Comparison of ENCODE assay signal across 10 mouse cellular contexts in genomic region chr10:62509032-62509656, GRCm38 (mm10). TPM values are rescaled to one million over a fixed set of nuclear protein-coding genes. Genes with fewer than 3 reads are reported as not detected.
DNase-seq lines count a peak whose midpoint lies in the region; ATAC-seq and TF ChIP-seq lines count a peak whose summit lies in the region.
"Had no signal": no experiment of that assay in that cellular context is flagged by ENCODE, and none has a peak within 500 bp of the region (broad histone marks: within the 10 kb centered on the region; RNA-seq: fewer than 3 reads in every experiment).

No protein-coding gene starts in this region.

- H3K9ac ChIP-seq in heart, embryonic 11.5 days (ENCODE audit: low read depth, low read length) = no peak overlapping the region
- no peak overlapping the region for H3K9ac ChIP-seq in liver, embryonic 13.5 days
- no peak overlapping the region for H3K9ac ChIP-seq in midbrain, embryonic 14.5 days (replicated peaks; ENCODE audit: low read length)
- H3K9ac ChIP-seq: forebrain, postnatal 0 days; neural tube, embryonic 15.5 days had no signal

- TF ChIP-seq POLR2A in lung, adult 2 months (IDR thresholded peaks at IDR 0.05; ENCODE audit: borderline replicate concordance, extremely low read depth, low read depth, low read length) = no peak

- peak overlapping the region; percentile 75 for H3K4me2 ChIP-seq in heart, embryonic 11.5 days
- peak overlapping the region; percentile 80 for H3K4me2 ChIP-seq in liver, embryonic 13.5 days
- no peak overlapping the region for H3K4me2 ChIP-seq in midbrain, embryonic 14.5 days (ENCODE audit: low read length)

- no peak for ATAC-seq in heart, embryonic 11.5 days (replicated peaks; ENCODE audit: insufficient number of reproducible peaks, low FRiP score, low TSS enrichment)
- no peak for ATAC-seq in liver, embryonic 13.5 days (ENCODE audit: low read depth)
- peak; percentile 31 for ATAC-seq in neutrophil, adult 5-6 weeks (ENCODE audit: extremely low read depth, insufficient number of reproducible peaks, low FRiP score, poor library complexity, severe bottlenecking)
- ATAC-seq in midbrain, embryonic 14.5 days (ENCODE audit: low FRiP score, low TSS enrichment) = no peak
- ATAC-seq: forebrain, postnatal 0 days had no signal

- no peak for TF ChIP-seq CTCF in lung, adult 2 months (IDR thresholded peaks at IDR 0.05; ENCODE audit: insufficient read depth, low read length)

- H3K9me3 ChIP-seq in heart, embryonic 11.5 days (replicated peaks; ENCODE audit: control insufficient read depth, low read length) = no peaks in the 10 kb centered on the region
- no peaks in the 10 kb centered on the region for H3K9me3 ChIP-seq in liver, embryonic 13.5 days (replicated peaks)
- H3K9me3 ChIP-seq in midbrain, embryonic 14.5 days (ENCODE audit: control insufficient read depth, low read length) = no peaks in the 10 kb centered on the region
- H3K9me3 ChIP-seq: neural tube, embryonic 15.5 days had no signal

- H3K27ac ChIP-seq in heart, embryonic 11.5 days (ENCODE audit: low read depth, low read length) = no peak overlapping the region
- 0 out of 2 replicates have a peak overlapping the region, but pooled peaks have one; percentile 51 for H3K27ac ChIP-seq in liver, embryonic 13.5 days
- H3K27ac ChIP-seq in midbrain, embryonic 14.5 days (replicated peaks; ENCODE audit: low read depth, low read length) = no peak overlapping the region
- H3K27ac ChIP-seq: neural tube, embryonic 15.5 days had no signal

- no peaks in the 10 kb centered on the region for H3K36me3 ChIP-seq in heart, embryonic 11.5 days (ENCODE audit: control insufficient read depth, insufficient read depth, low read length)
- no peaks in the 10 kb centered on the region for H3K36me3 ChIP-seq in liver, embryonic 13.5 days
- H3K36me3 ChIP-seq in midbrain, embryonic 14.5 days (ENCODE audit: control insufficient read depth, insufficient read depth, low read length) = no peaks in the 10 kb centered on the region
- H3K36me3 ChIP-seq: neural tube, embryonic 15.5 days had no signal

- 52% methylated on average over 11 of the region's 11 CpGs for WGBS in heart, embryonic 11.5 days (ENCODE audit: insufficient replicate concordance)
- 44% methylated on average over 11 of the region's 11 CpGs for WGBS in lung, adult 2 months
- 37% methylated on average over 11 of the region's 11 CpGs for WGBS in liver, embryonic 13.5 days (ENCODE audit: insufficient replicate concordance)
- 70% methylated on average over 11 of the region's 11 CpGs for WGBS in midbrain, embryonic 14.5 days

- no peaks in the 10 kb centered on the region for H3K27me3 ChIP-seq in heart, embryonic 11.5 days (ENCODE audit: control insufficient read depth, insufficient read depth, low read length)
- H3K27me3 ChIP-seq in liver, embryonic 13.5 days = 0 out of 2 replicates have a peak, but pooled peaks cover 7% of the 10 kb centered on the region
- 0 out of 2 replicates have a peak, but pooled peaks cover 2% of the 10 kb centered on the region for H3K27me3 ChIP-seq in midbrain, embryonic 14.5 days (ENCODE audit: control insufficient read depth, insufficient read depth, low read length)

- intact Hi-C loops in heart, postnatal 25 days (cut with DNase I) = loop anchor here (10.0 kb wide), 1 partner anchor 156 kb away; no protein-coding TSS in a partner anchor

- no peak overlapping the region for H3K4me3 ChIP-seq in heart, embryonic 11.5 days (ENCODE audit: low read depth, low read length)
- H3K4me3 ChIP-seq in lung, adult 2 months (replicated peaks; ENCODE audit: extremely low read depth, low read depth, low read length) = no peak overlapping the region
- peak overlapping the region; percentile 54; the same call in 1 of the 2 replicates for H3K4me3 ChIP-seq in liver, embryonic 13.5 days (replicated peaks)
- H3K4me3 ChIP-seq in midbrain, embryonic 14.5 days (replicated peaks; ENCODE audit: low read depth, low read length) = no peak overlapping the region

- H3K4me1 ChIP-seq in heart, embryonic 11.5 days (ENCODE audit: control insufficient read depth, insufficient read depth, low read length) = peaks cover 3% of the 10 kb centered on the region; the same call in 1 of the 2 replicates
- H3K4me1 ChIP-seq in lung, adult 2 months (ENCODE audit: control insufficient read depth, insufficient read depth, low read length) = no peaks in the 10 kb centered on the region
- peaks cover 56% of the 10 kb centered on the region for H3K4me1 ChIP-seq in liver, embryonic 13.5 days (replicated peaks)
- no peaks in the 10 kb centered on the region for H3K4me1 ChIP-seq in midbrain, embryonic 14.5 days (ENCODE audit: control insufficient read depth, insufficient read depth, low read length)

- no peak for DNase-seq in heart, postnatal 25 days (ENCODE audit: low spot score)
- DNase-seq in lung, adult 2 months = peak; percentile 20
- no peak for DNase-seq in lung, postnatal 14 days
- DNase-seq in liver, embryonic 13.5 days = no peak
- DNase-seq in midbrain, embryonic 14.5 days = no peak
- DNase-seq in gastrocnemius, postnatal 25 days = no peak
- DNase-seq: forebrain, postnatal 0 days had no signal

RNA-seq across cellular contexts. Expression of gene Srgn, which starts 18.1 kb away (rescaled TPM):
- polyA plus RNA-seq in heart, embryonic 11.5 days (2014; fragmentation: Nextera tagmentation; extraction: Ambion mirVana) = 6.7 and 9.1 TPM in 2 replicates
- 10 to 100 TPM; 40.2 to 45.4 TPM for total RNA-seq in heart, postnatal 25 days (2021)
- polyA plus RNA-seq in lung, adult 2 months (2012; rRNA removed) = 48.6 and 82.7 TPM in 2 replicates
- 67.1 and 71.8 TPM in 2 replicates for polyA plus RNA-seq in liver, embryonic 13.5 days (2015; fragmentation: Nextera tagmentation; extraction: Ambion mirVana)
- total RNA-seq in neutrophil, adult 5-6 weeks (2017) = 2,014 and 2,052 TPM in 2 replicates
- 5.4 and 11.4 TPM in 2 replicates for polyA plus RNA-seq in midbrain, embryonic 14.5 days (2014; fragmentation: Nextera tagmentation; extraction: Ambion mirVana)
- 10 to 100 TPM; 13.0 to 14.3 TPM for total RNA-seq in gastrocnemius, postnatal 25 days (2021)

RNA-seq across cellular contexts. Expression of gene Vps26a, which starts 22.5 kb away (rescaled TPM):
- 72.8 and 84.5 TPM in 2 replicates for polyA plus RNA-seq in heart, embryonic 11.5 days (2014; fragmentation: Nextera tagmentation; extraction: Ambion mirVana)
- total RNA-seq in heart, postnatal 25 days (2021) = 10 to 100 TPM; 40.9 to 48.2 TPM
- 7.7 and 13.9 TPM in 2 replicates for polyA plus RNA-seq in lung, adult 2 months (2012; rRNA removed)
- 49.1 and 67.3 TPM in 2 replicates for polyA plus RNA-seq in liver, embryonic 13.5 days (2015; fragmentation: Nextera tagmentation; extraction: Ambion mirVana)
- 54.8 and 64.8 TPM in 2 replicates for total RNA-seq in neutrophil, adult 5-6 weeks (2017)
- polyA plus RNA-seq in midbrain, embryonic 14.5 days (2014; fragmentation: Nextera tagmentation; extraction: Ambion mirVana) = 54.2 and 65.0 TPM in 2 replicates
- 10 to 100 TPM; 24.7 to 25.6 TPM for total RNA-seq in gastrocnemius, postnatal 25 days (2021)

RNA-seq across cellular contexts. Expression of gene Supv3l1, which starts 59.6 kb away (rescaled TPM):
- 31.9 and 32.5 TPM in 2 replicates for polyA plus RNA-seq in heart, embryonic 11.5 days (2014; fragmentation: Nextera tagmentation; extraction: Ambion mirVana)
- total RNA-seq in heart, postnatal 25 days (2021) = 10 to 100 TPM; 38.5 to 39.3 TPM
- 7.6 and 11.9 TPM in 2 replicates for polyA plus RNA-seq in lung, adult 2 months (2012; rRNA removed)
- polyA plus RNA-seq in liver, embryonic 13.5 days (2015; fragmentation: Nextera tagmentation; extraction: Ambion mirVana) = 20.0 and 22.6 TPM in 2 replicates
- total RNA-seq in neutrophil, adult 5-6 weeks (2017) = 15.5 and 17.5 TPM in 2 replicates
- 15.8 and 24.5 TPM in 2 replicates for polyA plus RNA-seq in midbrain, embryonic 14.5 days (2014; fragmentation: Nextera tagmentation; extraction: Ambion mirVana)
- total RNA-seq in gastrocnemius, postnatal 25 days (2021) = 10 to 100 TPM; 15.3 to 20.1 TPM

RNA-seq across cellular contexts. Expression of gene 4930507D05Rik, which starts 59.9 kb away (rescaled TPM):
- polyA plus RNA-seq in heart, embryonic 11.5 days (2014; fragmentation: Nextera tagmentation; extraction: Ambion mirVana) = 0.54 and 1.0 TPM in 2 replicates
- total RNA-seq in heart, postnatal 25 days (2021) = under 1 TPM; 0.22 to 0.26 TPM
- polyA plus RNA-seq in lung, adult 2 months (2012; rRNA removed) = 0.09 TPM in 1 of 2 replicates, not detected in the other
- polyA plus RNA-seq in liver, embryonic 13.5 days (2015; fragmentation: Nextera tagmentation; extraction: Ambion mirVana) = 0.21 and 0.23 TPM in 2 replicates
- total RNA-seq in neutrophil, adult 5-6 weeks (2017) = 0.23 TPM in 1 of 2 replicates, not detected in the other
- polyA plus RNA-seq in midbrain, embryonic 14.5 days (2014; fragmentation: Nextera tagmentation; extraction: Ambion mirVana) = 0.96 and 1.6 TPM in 2 replicates
- total RNA-seq in gastrocnemius, postnatal 25 days (2021) = not detected
